Mouse (Mus musculus) thymus, adult 2 months (tissue): Measurements from ENCODE around the gene Pcnp.

Source experiments
- CTCF ChIP-seq: fragments of 200-500 bp; IDR thresholded peaks from 2 replicates; pipeline ENCODE4 v1.5.1; 2012; ENCODE audit warnings: mild to moderate bottlenecking, control low read depth, low read length, moderate library complexity, borderline replicate concordance; ENCODE audit not compliant: control insufficient read depth, poor library complexity, insufficient read depth; ENCODE audit errors: extremely low read depth
- POLR2A ChIP-seq: fragments of 200-500 bp; IDR thresholded peaks from 2 replicates; pipeline ENCODE4 v1.6.1; 2012; ENCODE audit warnings: mild to moderate bottlenecking, low read length, control low read depth, moderate library complexity; ENCODE audit not compliant: control insufficient read depth, poor library complexity, insufficient read depth; ENCODE audit errors: extremely low read depth

DNA sequence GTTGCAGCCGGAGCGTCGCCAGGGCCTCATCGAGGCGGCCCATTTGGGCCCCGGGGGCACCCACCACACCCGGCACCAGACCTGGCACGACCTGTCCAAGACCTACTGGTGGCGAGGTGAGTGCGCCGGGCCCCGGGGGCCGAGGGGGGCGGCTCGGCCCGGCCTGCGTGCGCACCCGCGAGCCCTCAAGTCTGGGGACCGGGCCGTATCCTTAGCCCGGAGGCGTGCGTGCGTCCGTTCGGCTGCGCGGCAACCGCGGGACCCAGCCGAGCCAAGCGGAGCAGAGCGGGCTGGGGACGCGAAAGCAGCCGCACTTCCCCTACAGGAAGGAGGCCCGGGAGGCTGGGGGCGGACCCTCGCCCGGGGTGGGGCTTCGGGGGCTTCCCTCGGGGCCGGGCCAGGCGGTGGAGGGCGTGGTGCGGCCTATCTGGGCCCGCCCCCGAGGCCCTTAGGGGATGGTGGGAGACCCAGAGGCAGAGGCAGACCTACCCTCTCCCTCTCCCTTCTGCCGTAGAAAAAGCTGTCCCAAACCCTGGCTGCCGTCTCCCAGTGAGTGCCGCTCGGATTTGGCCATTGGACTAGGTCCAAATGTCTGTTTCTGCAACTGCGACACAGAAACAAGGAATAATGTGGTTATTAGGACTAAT lies 55.2 kb downstream of the Pcnp start:
- TF ChIP-seq CTCF (no peak; the same call in 1 of the 2 replicates), POLR2A (no peak)
